Mouse (Mus musculus): Measurements from ENCODE around the gene Dars.

DNA sequence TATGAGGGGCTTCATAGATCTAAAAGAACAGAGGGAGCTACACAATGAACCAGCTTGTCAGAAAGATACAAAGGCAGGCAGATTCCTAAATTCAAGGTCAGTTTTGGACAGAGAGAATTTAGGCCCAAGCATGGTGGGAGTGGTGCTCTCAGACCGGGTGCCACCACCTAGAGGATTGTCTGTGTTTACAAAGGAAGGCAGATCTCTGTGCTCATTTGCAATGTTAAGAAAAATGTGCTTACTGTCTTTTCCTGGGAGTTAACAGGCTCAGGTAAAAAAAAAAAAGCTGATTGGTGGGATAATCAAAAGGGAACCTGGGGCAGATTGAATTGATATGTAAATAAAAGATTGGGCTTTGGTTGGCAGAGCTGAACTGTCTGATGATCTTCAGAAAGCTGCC, 20.1 kb upstream of the Dars start:
- no peak for TF ChIP-seq CTCF (IDR thresholded peaks at IDR 0.05; ENCODE audit: low read depth)
- TF ChIP-seq EP300 (optimal IDR thresholded peaks at IDR 0.05), result no peak

Data from stomach, postnatal 0 days (tissue).